Comparison of ENCODE assay signal across 17 mouse cellular contexts in the genomic region with DNA sequence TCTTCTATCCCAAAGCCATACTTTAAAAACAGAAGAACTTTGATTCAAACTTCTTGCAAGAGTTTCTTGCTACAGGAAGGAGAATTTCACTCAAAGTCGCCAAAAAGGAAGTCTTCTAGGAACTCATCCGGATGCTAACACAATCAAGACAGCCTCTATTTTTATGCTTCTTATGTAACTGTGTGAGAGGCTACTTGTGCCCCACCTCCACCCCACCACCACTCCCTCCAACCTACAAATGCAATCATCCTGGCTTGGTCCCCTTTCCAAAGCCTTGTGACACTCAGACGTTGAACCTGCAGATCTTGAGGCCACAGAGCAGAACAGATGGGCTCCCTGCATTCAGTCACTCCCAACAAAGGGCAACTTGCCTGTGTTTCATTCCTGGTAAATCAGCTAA.
DNase-seq lines count a peak whose midpoint lies in the region; ATAC-seq and TF ChIP-seq lines count a peak whose summit lies in the region.
"Had no signal": no experiment of that assay in that cellular context is flagged by ENCODE, and none has a peak within 500 bp of the region (broad histone marks: within the 10 kb centered on the region; RNA-seq: fewer than 3 reads in every experiment).

No protein-coding gene starts in this region.

- no peak for TF ChIP-seq CTCF in liver, adult 2 months (IDR thresholded peaks at IDR 0.05; ENCODE audit: low read depth, low read length)
- no peak for TF ChIP-seq CTCF in bone marrow macrophage, adult 2 months (IDR thresholded peaks at IDR 0.05; ENCODE audit: low read depth, low read length)
- TF ChIP-seq CTCF in liver, postnatal 0 days (IDR thresholded peaks at IDR 0.05; ENCODE audit: low read depth) = no peak

- peak overlapping the region; percentile 76 for H3K27ac ChIP-seq in liver, adult 2 months (replicated peaks; ENCODE audit: insufficient read depth, low read depth, low read length)
- H3K27ac ChIP-seq in bone marrow macrophage, adult 2 months (ENCODE audit: insufficient read depth, low read depth, low read length) = peak overlapping the region; percentile 43; the same call in 1 of the 2 replicates
- no peak overlapping the region for H3K27ac ChIP-seq in liver, postnatal 0 days (ENCODE audit: low read depth)
- H3K27ac ChIP-seq: forebrain, embryonic 13.5 days; intestine, embryonic 15.5 days; layer of hippocampus, adult 2 months; lung, embryonic 15.5 days had no signal

- H3K36me3 ChIP-seq in liver, adult 2 months (ENCODE audit: control insufficient read depth, insufficient read depth, low read length) = no peaks in the 10 kb centered on the region
- H3K36me3 ChIP-seq in liver, postnatal 0 days (replicated peaks; ENCODE audit: insufficient read depth, low read length) = no peaks in the 10 kb centered on the region
- H3K36me3 ChIP-seq: G1E; intestine, embryonic 15.5 days; lung, embryonic 15.5 days had no signal

- TF ChIP-seq EP300 in liver, postnatal 0 days (IDR thresholded peaks at IDR 0.05; ENCODE audit: low read depth) = peak; percentile 36; the same call in 1 of the 2 replicates

- peak; percentile 23 for DNase-seq in adrenal gland, adult 8-10 months
- no peak for DNase-seq in adrenal gland, postnatal 4 days (ENCODE audit: low spot score in 2 of 2)
- DNase-seq in liver, adult 2 months (ENCODE audit: extremely low read depth, low read depth, low spot score) = no peak
- no peak for DNase-seq in liver
- DNase-seq in liver, postnatal 0 days = no peak
- DNase-seq in spleen, postnatal 36 days (ENCODE audit: low spot score in 2 of 2) = no peak
- DNase-seq in layer of hippocampus, adult 18-20 months (ENCODE audit: low spot score in 2 of 2) = no peak
- DNase-seq: cerebellum, postnatal 14 days; right cerebral cortex, adult 18-20 months; thymus, adult 2 months had no signal

- peaks cover 9% of the 10 kb centered on the region; the same call in 1 of the 2 replicates for H3K4me1 ChIP-seq in liver, adult 2 months (ENCODE audit: control insufficient read depth, insufficient read depth, low read length)
- H3K4me1 ChIP-seq in bone marrow macrophage, adult 2 months (ENCODE audit: control insufficient read depth, insufficient read depth, low read length) = peaks cover 21% of the 10 kb centered on the region
- H3K4me1 ChIP-seq in liver, postnatal 0 days (ENCODE audit: insufficient read depth) = peaks cover 30% of the 10 kb centered on the region
- H3K4me1 ChIP-seq: forebrain, embryonic 13.5 days; lung, embryonic 15.5 days had no signal

- no peak for ATAC-seq in liver, postnatal 0 days
- ATAC-seq: forebrain, embryonic 13.5 days; intestine, embryonic 15.5 days; midbrain, embryonic 16.5 days had no signal

- TF ChIP-seq POLR2A in liver, adult 2 months (IDR thresholded peaks at IDR 0.05; ENCODE audit: extremely low read depth, insufficient read depth, low read length) = no peak
- no peak for TF ChIP-seq POLR2A in bone marrow macrophage, adult 2 months (IDR thresholded peaks at IDR 0.05; ENCODE audit: borderline replicate concordance, low read depth, low read length)

- H3K27me3 ChIP-seq in liver, adult 2 months (ENCODE audit: control insufficient read depth, insufficient read depth, low read length) = no peaks in the 10 kb centered on the region
- H3K27me3 ChIP-seq in liver, postnatal 0 days (ENCODE audit: insufficient read depth, low read length) = no peaks in the 10 kb centered on the region
- H3K27me3 ChIP-seq: forebrain, embryonic 13.5 days; intestine, embryonic 15.5 days; lung, embryonic 15.5 days had no signal

- H3K9me3 ChIP-seq in liver, postnatal 0 days (ENCODE audit: low read length) = no peaks in the 10 kb centered on the region
- H3K9me3 ChIP-seq: forebrain, embryonic 13.5 days; intestine, embryonic 15.5 days; lung, embryonic 15.5 days had no signal

- no peak overlapping the region for H3K4me3 ChIP-seq in liver, adult 2 months (ENCODE audit: insufficient read depth, low read depth, low read length)
- H3K4me3 ChIP-seq in bone marrow macrophage, adult 2 months (ENCODE audit: insufficient read depth, low read length) = no peak overlapping the region
- no peak overlapping the region for H3K4me3 ChIP-seq in liver, postnatal 0 days (ENCODE audit: low read depth, low read length)
- H3K4me3 ChIP-seq: forebrain, embryonic 13.5 days; intestine, embryonic 15.5 days; layer of hippocampus, adult 2 months; lung, embryonic 15.5 days had no signal

- H3K9ac ChIP-seq in liver, adult 2 months (ENCODE audit: low read depth, low read length) = no peak overlapping the region
- H3K9ac ChIP-seq in liver, postnatal 0 days (replicated peaks) = no peak overlapping the region
- H3K9ac ChIP-seq: forebrain, embryonic 13.5 days; intestine, embryonic 15.5 days; lung, embryonic 15.5 days had no signal

- WGBS in liver, adult 2 months = 69% methylated on average over 3 of the region's 3 CpGs
- 22% methylated on average over 3 of the region's 3 CpGs for WGBS in liver, postnatal 0 days (ENCODE audit: insufficient replicate concordance)

- no peaks in the 10 kb centered on the region for H3K79me2 ChIP-seq in liver, adult 2 months (ENCODE audit: control insufficient read depth, insufficient read depth, low read length)

- no peak overlapping the region for H3K4me2 ChIP-seq in liver, postnatal 0 days (ENCODE audit: low read depth, low read length)
- H3K4me2 ChIP-seq: forebrain, embryonic 13.5 days; intestine, embryonic 15.5 days; lung, embryonic 15.5 days had no signal
